Mouse (Mus musculus) midbrain, embryonic 14.5 days (tissue): Measurements from ENCODE around the gene Gabarapl2. TPM values are rescaled to one million over a fixed set of nuclear protein-coding genes. Genes with fewer than 3 reads are reported as not detected.

Source experiments
- ATAC-seq: fragments of 200-750 bp; cut with Nextera tagmentation; 2 replicates; pipeline ENCODE4 v1.8.0; 2017; ENCODE audit warnings: moderate number of reproducible peaks, moderate library complexity; ENCODE audit not compliant: low FRiP score, low TSS enrichment
- DNase-seq: peaks from one replicate; pipeline ENCODE4 v3.0.0-alpha.2; 2015
- H3K27ac ChIP-seq: fragments of 300-500 bp; sonication (generic); replicated peaks from 2 replicates; pipeline ENCODE4 v1.5.1; 2014; ENCODE audit warnings: mild to moderate bottlenecking, low read depth, low read length, moderate library complexity
- H3K27me3 ChIP-seq: fragments of 300-500 bp; sonication (generic); 2 replicates; pipeline ENCODE4 v1.6.1; 2014; ENCODE audit warnings: low read length, control low read depth, mixed read lengths; ENCODE audit not compliant: control insufficient read depth, insufficient read depth
- H3K36me3 ChIP-seq: fragments of 300-500 bp; sonication (generic); 2 replicates; pipeline ENCODE4 v1.6.1; 2014; ENCODE audit warnings: low read length, control low read depth; ENCODE audit not compliant: control insufficient read depth, insufficient read depth
- H3K4me1 ChIP-seq: fragments of 300-500 bp; sonication (generic); 2 replicates; pipeline ENCODE4 v1.6.1; 2014; ENCODE audit warnings: mild to moderate bottlenecking, antibody characterized with exemption, low read length, control low read depth; ENCODE audit not compliant: control insufficient read depth, insufficient read depth
- H3K4me2 ChIP-seq: fragments of 300-500 bp; sonication (generic); 2 replicates; pipeline ENCODE4 v1.6.1; 2014; ENCODE audit warnings: mild to moderate bottlenecking, low read length, moderate library complexity
- H3K4me3 ChIP-seq: fragments of 300-500 bp; sonication (generic); replicated peaks from 2 replicates; pipeline ENCODE4 v1.5.1; 2014; ENCODE audit warnings: low read depth, low read length
- H3K9ac ChIP-seq: fragments of 300-500 bp; sonication (generic); replicated peaks from 2 replicates; pipeline ENCODE4 v1.6.1; 2014; ENCODE audit warnings: mild to moderate bottlenecking, low read length, moderate library complexity
- H3K9me3 ChIP-seq: fragments of 300-500 bp; sonication (generic); 2 replicates; pipeline ENCODE4 v1.6.1; 2016; ENCODE audit warnings: low read length, control low read depth, mixed read lengths; ENCODE audit not compliant: control insufficient read depth
- WGBS: fragments of 180-500 bp; shearing (Covaris S2); extraction: QIAGEN DNeasy Blood & Tissue Kit; methylation state at CpG from one replicate; pipeline ENCODE4 v1.1.7; 2014; 5-methylcytosine and 5-hydroxymethylcytosine counted together
- polyA plus RNA-seq: library from polyadenylated mRNA; unstranded; fragments of >200 nt; fragmentation: Nextera tagmentation; extraction: Ambion mirVana; gene quantifications from 2 replicates; pipeline ENCODE4 v1.2.1, GENCODE M21; 2014

The Gabarapl2 gene
- polyA plus RNA-seq, 1 experiment from 2014 or later = 490 TPM

- ATAC-seq = no peak
- no peak overlapping the region for H3K4me3 ChIP-seq
- H3K9ac ChIP-seq = no peak overlapping the region
- H3K9me3 ChIP-seq = no peaks in the 10 kb centered on the region
- DNase-seq = no peak
- H3K27ac ChIP-seq = no peak overlapping the region
- H3K4me1 ChIP-seq = no peaks in the 10 kb centered on the region
- WGBS = 68% methylated on average over 15 of the region's 15 CpGs
- peaks cover 36% of the 10 kb centered on the region for H3K36me3 ChIP-seq
- no peaks in the 10 kb centered on the region for H3K27me3 ChIP-seq
- H3K4me2 ChIP-seq = no peak overlapping the region
Measured at GRCm38 (mm10) chr8:111960591-111961321, 20.3 kb downstream of the Gabarapl2 start.

GRCm38 (mm10) chr8:111961330-111961729 is 20.8 kb downstream of the Gabarapl2 start:
- Histone ChIP-seq H3K9me3 (no peaks in the 10 kb centered on the region), H3K4me3 (no peak overlapping the region), H3K27me3 (no peaks in the 10 kb centered on the region), H3K4me1 (no peaks in the 10 kb centered on the region), H3K9ac (no peak overlapping the region), H3K27ac (no peak overlapping the region), H3K4me2 (no peak overlapping the region), H3K36me3 (peaks cover 34% of the 10 kb centered on the region)
- 68% methylated on average over 3 of the region's 3 CpGs for WGBS
- no peak for ATAC-seq
- no peak for DNase-seq

GRCm38 (mm10) chr8:111962589-111962988 is 22.1 kb downstream of the Gabarapl2 start:
- Histone ChIP-seq H3K4me1 (no peaks in the 10 kb centered on the region), H3K4me3 (no peak overlapping the region), H3K4me2 (no peak overlapping the region), H3K36me3 (peaks cover 21% of the 10 kb centered on the region), H3K9me3 (no peaks in the 10 kb centered on the region), H3K27ac (no peak overlapping the region), H3K9ac (no peak overlapping the region), H3K27me3 (no peaks in the 10 kb centered on the region)
- no peak for ATAC-seq
- DNase-seq = no peak
- 68% methylated on average over 1 of the region's 1 CpGs for WGBS

- Histone ChIP-seq H3K4me2 (no peak overlapping the region), H3K9me3 (no peaks in the 10 kb centered on the region), H3K9ac (no peak overlapping the region), H3K36me3 (peaks cover 22% of the 10 kb centered on the region), H3K27me3 (no peaks in the 10 kb centered on the region), H3K4me1 (no peaks in the 10 kb centered on the region), H3K4me3 (no peak overlapping the region), H3K27ac (no peak overlapping the region)
- ATAC-seq (no peak), DNase-seq (no peak)
- WGBS = 63% methylated on average over 10 of the region's 10 CpGs
Measured at GRCm38 (mm10) chr8:111963091-111963490, 22.6 kb downstream of the Gabarapl2 start.

GRCm38 (mm10) chr8:111963546-111963945 is 23.0 kb downstream of the Gabarapl2 start:
- DNase-seq = no peak
- Histone ChIP-seq H3K4me2 (no peak overlapping the region), H3K9ac (no peak overlapping the region), H3K27me3 (no peaks in the 10 kb centered on the region), H3K27ac (no peak overlapping the region), H3K36me3 (peaks cover 23% of the 10 kb centered on the region), H3K4me3 (no peak overlapping the region), H3K4me1 (no peaks in the 10 kb centered on the region), H3K9me3 (no peaks in the 10 kb centered on the region)
- ATAC-seq = no peak
- WGBS = 76% methylated on average over 4 of the region's 4 CpGs

- DNase-seq (no peak), ATAC-seq (no peak)
- H3K4me1 ChIP-seq = no peaks in the 10 kb centered on the region
- H3K4me2 ChIP-seq = no peak overlapping the region
- no peaks in the 10 kb centered on the region for H3K27me3 ChIP-seq
- no peak overlapping the region for H3K4me3 ChIP-seq
- 72% methylated on average over 5 of the region's 5 CpGs for WGBS
- no peaks in the 10 kb centered on the region for H3K9me3 ChIP-seq
- H3K27ac ChIP-seq = no peak overlapping the region
- no peak overlapping the region for H3K9ac ChIP-seq
- H3K36me3 ChIP-seq = peaks cover 17% of the 10 kb centered on the region
Measured at GRCm38 (mm10) chr8:111964351-111964750, 23.8 kb downstream of the Gabarapl2 start.

- Histone ChIP-seq H3K27ac (no peak overlapping the region), H3K27me3 (no peaks in the 10 kb centered on the region), H3K4me2 (no peak overlapping the region), H3K4me3 (no peak overlapping the region), H3K9ac (no peak overlapping the region), H3K9me3 (no peaks in the 10 kb centered on the region), H3K4me1 (no peaks in the 10 kb centered on the region), H3K36me3 (peaks cover 14% of the 10 kb centered on the region)
- DNase-seq (no peak), ATAC-seq (no peak)
- WGBS = 86% methylated on average over 7 of the region's 7 CpGs
Measured at GRCm38 (mm10) chr8:111964849-111965561, 24.5 kb downstream of the Gabarapl2 start.

GRCm38 (mm10) chr8:111967246-111967870 is 26.9 kb downstream of the Gabarapl2 start:
- no peak overlapping the region for H3K27ac ChIP-seq
- H3K27me3 ChIP-seq = no peaks in the 10 kb centered on the region
- H3K4me1 ChIP-seq = no peaks in the 10 kb centered on the region
- peaks cover 9% of the 10 kb centered on the region; the same call in 1 of the 2 replicates for H3K36me3 ChIP-seq
- no peak for DNase-seq
- H3K9me3 ChIP-seq = no peaks in the 10 kb centered on the region
- WGBS = 90% methylated on average over 5 of the region's 5 CpGs
- H3K4me3 ChIP-seq = no peak overlapping the region
- no peak for ATAC-seq
- no peak overlapping the region for H3K9ac ChIP-seq
- H3K4me2 ChIP-seq = no peak overlapping the region
